Mouse (Mus musculus) spleen, adult 2 months (tissue): ENCODE data around the gene Rpl12. TPM values are rescaled to one million over a fixed set of nuclear protein-coding genes. Genes with fewer than 3 reads are reported as not detected.

Experiments
- DNase-seq, 2 experiments: peaks; one replicate each; pipeline versions ENCODE4 v3.0.0 to v3.0.0-alpha.2; 2012 to 2021; ENCODE audit warnings: low spot score in 2 of 2, low read depth in 1 of 2
- H3K27ac ChIP-seq: fragments of 200-500 bp; 2 replicates; pipeline ENCODE4 v1.5.1; 2012; ENCODE audit warnings: low read length, inconsistent platforms; ENCODE audit not compliant: insufficient read depth
- H3K27me3 ChIP-seq: fragments of 200-500 bp; 2 replicates; pipeline ENCODE4 v1.6.1; 2012; ENCODE audit warnings: mild to moderate bottlenecking, moderate library complexity, low read length, inconsistent platforms; ENCODE audit not compliant: control insufficient read depth, insufficient read depth
- H3K36me3 ChIP-seq: fragments of 200-500 bp; 2 replicates; pipeline ENCODE4 v1.6.1; 2012; ENCODE audit warnings: mild to moderate bottlenecking, low read length, inconsistent platforms; ENCODE audit not compliant: control insufficient read depth, insufficient read depth
- H3K4me1 ChIP-seq: fragments of 200-500 bp; 2 replicates; pipeline ENCODE4 v1.6.1; 2011; ENCODE audit warnings: inconsistent platforms; ENCODE audit not compliant: control insufficient read depth, insufficient read depth, insufficient read length
- H3K4me3 ChIP-seq: fragments of 200-500 bp; 2 replicates; pipeline ENCODE4 v1.5.1; 2011; ENCODE audit warnings: mild to moderate bottlenecking, inconsistent platforms; ENCODE audit not compliant: insufficient read depth, insufficient read length; ENCODE audit errors: extremely low read depth
- CTCF ChIP-seq: fragments of 200-500 bp; IDR thresholded peaks from 2 replicates; pipeline ENCODE4 v1.5.1; 2011; ENCODE audit warnings: mild to moderate bottlenecking, inconsistent platforms; ENCODE audit not compliant: insufficient read depth, insufficient read length, insufficient replicate concordance; ENCODE audit errors: extremely low read depth
- POLR2A ChIP-seq: fragments of 200-500 bp; IDR thresholded peaks from 2 replicates; pipeline ENCODE4 v1.6.1; 2011; ENCODE audit warnings: low read depth, low read length, inconsistent platforms
- WGBS: fragments of 180-500 bp; shearing (Covaris S2); methylation state at CpG from one replicate; pipeline ENCODE4 v1.1.7; 2018; 5-methylcytosine and 5-hydroxymethylcytosine counted together
- polyA plus RNA-seq: library from polyadenylated mRNA; depleted of rRNA; stranded (reverse); fragments of >200 nt; gene quantifications from 2 replicates; pipeline ENCODE4 v1.2.3, GENCODE M21; 2012

Gene Rpl12
- polyA plus RNA-seq, 1 experiment = 627 TPM

DNA sequence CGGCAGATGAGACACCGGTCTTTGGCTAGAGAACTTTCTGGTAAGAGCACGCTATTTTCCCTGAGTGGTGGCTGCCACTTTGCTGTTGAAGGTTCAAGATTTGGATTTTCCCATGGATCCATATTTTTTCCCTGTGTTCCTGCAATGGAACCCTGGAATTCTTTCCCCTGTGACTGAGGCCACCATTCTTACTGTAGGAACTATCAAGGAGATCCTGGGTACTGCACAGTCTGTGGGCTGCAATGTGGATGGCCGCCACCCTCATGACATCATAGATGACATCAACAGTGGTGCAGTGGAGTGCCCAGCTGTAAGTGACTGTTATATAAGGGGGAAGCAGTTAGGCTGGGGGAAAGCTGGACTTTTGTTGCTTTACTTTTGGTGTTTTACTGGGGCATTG, 2.2 kb downstream of the Rpl12 start:
- Histone ChIP-seq H3K27me3 (no peaks in the 10 kb centered on the region), H3K4me3 (no peak overlapping the region), H3K4me1 (peaks cover 11% of the 10 kb centered on the region; the same call in 1 of the 2 replicates), H3K27ac (no peak overlapping the region), H3K36me3 (peaks cover 16% of the 10 kb centered on the region)
- 72% methylated on average over 4 of the region's 4 CpGs for WGBS
- TF ChIP-seq CTCF (no peak), POLR2A (no peak)
- DNase-seq = no peak

DNA sequence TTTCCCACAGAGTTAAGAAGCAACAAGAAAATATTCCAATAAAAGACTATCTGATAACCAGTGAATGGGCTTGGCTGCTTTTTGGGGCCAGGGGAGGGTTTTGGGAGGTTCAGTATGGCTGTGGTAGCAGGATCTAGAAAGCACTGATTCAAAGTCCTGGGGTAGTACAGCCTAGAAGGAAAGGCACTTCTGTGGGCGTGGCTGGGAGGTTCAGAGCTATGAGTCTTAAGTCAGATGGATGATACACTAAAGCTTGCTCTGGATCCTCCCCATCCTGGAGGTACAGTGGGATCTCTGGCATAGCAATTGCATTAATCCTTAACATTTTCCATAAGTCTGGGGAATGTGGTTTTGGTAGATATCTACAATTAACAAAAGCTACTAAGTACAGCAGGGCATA, 2.6 kb downstream of the Rpl12 start:
- no peak overlapping the region for H3K27ac ChIP-seq
- peaks cover 16% of the 10 kb centered on the region for H3K36me3 ChIP-seq

DNA sequence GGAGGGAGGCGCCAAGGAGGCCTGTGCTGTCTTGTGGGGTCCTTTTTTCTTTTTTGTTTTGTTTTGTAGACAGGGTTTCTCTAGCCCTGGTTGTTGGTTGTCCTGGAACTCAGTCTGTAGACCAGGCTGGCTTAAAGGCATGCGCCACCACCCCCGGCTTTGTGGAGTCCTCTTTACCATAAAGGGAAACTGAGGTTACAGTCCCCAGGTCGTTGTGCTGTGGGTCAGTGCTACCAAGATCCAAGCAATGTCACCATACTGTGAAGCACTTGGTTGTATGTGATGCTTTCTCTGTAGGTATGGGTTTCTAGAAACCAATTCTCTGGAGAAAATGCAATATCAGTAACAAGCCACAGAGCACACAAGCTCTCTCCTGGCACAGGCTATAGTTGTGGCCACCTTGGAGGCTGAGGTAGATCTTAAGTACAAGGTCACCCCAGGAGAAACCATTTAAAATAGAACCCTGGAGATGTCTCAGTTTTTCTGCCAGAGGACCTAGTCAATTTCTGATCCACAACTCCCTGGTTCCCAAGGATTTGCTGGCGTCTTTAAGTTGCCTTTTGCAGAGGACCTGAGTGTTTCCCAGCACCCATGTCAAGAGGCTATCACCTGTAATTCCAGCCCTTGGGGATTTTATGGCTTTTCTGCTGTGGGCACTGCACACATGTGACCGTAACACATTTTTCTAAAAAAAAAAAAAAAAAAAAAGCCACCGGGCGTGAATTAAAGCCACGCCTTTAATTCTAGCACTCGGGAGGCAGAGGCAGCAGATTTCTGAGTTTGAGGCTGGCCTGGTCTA, 3.5 kb downstream of the Rpl12 start:
- Histone ChIP-seq H3K36me3 (peaks cover 16% of the 10 kb centered on the region), H3K27ac (peak overlapping the region; percentile 66), H3K27me3 (no peaks in the 10 kb centered on the region), H3K4me3 (no peak overlapping the region), H3K4me1 (peaks cover 11% of the 10 kb centered on the region; the same call in 1 of the 2 replicates)
- DNase-seq = peak in 1 of 2 experiments; percentile 21
- no peak for TF ChIP-seq POLR2A
- TF ChIP-seq CTCF = no peak
- 42% methylated on average over 10 of the region's 10 CpGs for WGBS

More for the DNA sequence above, 2.6 kb downstream of the Rpl12 start:
- Histone ChIP-seq H3K27me3 (no peaks in the 10 kb centered on the region), H3K4me3 (no peak overlapping the region), H3K4me1 (peaks cover 11% of the 10 kb centered on the region; the same call in 1 of the 2 replicates)
- no peak for DNase-seq
- no peak for TF ChIP-seq POLR2A
- TF ChIP-seq CTCF = no peak
- WGBS = 80% methylated on average over 1 of the region's 1 CpGs

DNA sequence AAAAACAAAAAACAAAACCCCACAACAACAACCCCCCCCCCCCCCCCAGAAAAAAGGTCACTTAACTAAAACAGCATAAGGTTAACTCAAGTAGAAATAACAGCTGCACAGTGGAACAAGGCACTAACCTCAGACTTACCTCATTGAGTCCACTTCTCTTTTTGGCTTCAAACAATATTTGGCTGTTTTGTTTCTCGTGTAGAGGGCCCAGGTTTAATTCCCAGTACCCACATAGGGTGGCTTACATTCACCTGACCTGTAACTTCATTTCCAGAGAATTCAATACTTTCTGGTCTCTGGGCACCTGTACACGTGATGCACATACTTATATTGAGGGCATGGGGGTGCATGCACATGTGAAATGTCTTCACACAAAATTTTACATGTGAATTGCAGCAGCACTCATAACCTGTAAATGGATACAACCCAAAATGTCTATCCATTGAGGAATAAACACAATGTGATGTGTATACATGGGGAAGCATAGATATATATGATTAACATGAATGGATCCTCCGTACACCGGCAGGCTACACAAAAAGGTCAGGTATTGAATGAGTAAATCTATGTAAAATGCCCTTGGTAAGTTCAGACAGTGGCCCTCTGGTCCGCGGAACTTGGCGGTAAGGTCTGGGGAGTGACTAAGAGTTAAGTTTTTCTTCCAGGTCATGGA, 4.3 kb downstream of the Rpl12 start:
- Histone ChIP-seq H3K4me1 (peaks cover 11% of the 10 kb centered on the region; the same call in 1 of the 2 replicates), H3K36me3 (peaks cover 16% of the 10 kb centered on the region), H3K27me3 (no peaks in the 10 kb centered on the region), H3K4me3 (no peak overlapping the region), H3K27ac (peak overlapping the region; percentile 90)
- WGBS = 33% methylated on average over 7 of the region's 7 CpGs
- TF ChIP-seq CTCF = no peak
- TF ChIP-seq POLR2A = no peak
- DNase-seq = peak in 1 of 2 experiments; percentile 64

DNA sequence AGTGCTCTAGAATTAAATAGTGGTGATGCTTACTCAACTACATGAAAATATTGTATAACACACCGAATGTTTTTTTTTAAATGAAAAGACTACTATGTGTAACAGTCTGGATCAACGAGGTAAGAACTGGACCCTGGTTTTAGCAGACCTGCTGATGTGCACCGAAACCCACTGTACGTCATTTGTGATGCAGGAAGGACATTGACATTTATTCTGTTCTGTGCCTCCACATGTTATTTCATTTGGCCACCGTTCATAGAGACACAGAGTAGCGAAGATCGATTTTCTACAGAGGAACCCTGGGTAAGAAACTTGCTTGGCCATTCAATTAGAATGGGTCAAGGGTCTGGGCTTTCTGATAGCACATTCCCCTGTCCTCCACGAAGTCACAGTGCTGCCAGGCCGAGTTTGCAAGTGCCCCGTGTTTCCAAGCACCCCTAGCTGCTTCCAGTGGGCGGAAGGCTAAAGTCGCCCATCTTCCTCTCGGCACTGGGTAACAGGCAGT, 4.9 kb downstream of the Rpl12 start:
- Histone ChIP-seq H3K27me3 (no peaks in the 10 kb centered on the region), H3K36me3 (peaks cover 16% of the 10 kb centered on the region), H3K4me3 (peak overlapping the region; percentile 66), H3K27ac (peak overlapping the region; percentile 90), H3K4me1 (peaks cover 8% of the 10 kb centered on the region; the same call in 1 of the 2 replicates)
- 13% methylated on average over 13 of the region's 13 CpGs for whole genome bisulfite sequencing
- TF ChIP-seq CTCF (no peak), POLR2A (no peak)
- DNase-seq = no peak

DNA sequence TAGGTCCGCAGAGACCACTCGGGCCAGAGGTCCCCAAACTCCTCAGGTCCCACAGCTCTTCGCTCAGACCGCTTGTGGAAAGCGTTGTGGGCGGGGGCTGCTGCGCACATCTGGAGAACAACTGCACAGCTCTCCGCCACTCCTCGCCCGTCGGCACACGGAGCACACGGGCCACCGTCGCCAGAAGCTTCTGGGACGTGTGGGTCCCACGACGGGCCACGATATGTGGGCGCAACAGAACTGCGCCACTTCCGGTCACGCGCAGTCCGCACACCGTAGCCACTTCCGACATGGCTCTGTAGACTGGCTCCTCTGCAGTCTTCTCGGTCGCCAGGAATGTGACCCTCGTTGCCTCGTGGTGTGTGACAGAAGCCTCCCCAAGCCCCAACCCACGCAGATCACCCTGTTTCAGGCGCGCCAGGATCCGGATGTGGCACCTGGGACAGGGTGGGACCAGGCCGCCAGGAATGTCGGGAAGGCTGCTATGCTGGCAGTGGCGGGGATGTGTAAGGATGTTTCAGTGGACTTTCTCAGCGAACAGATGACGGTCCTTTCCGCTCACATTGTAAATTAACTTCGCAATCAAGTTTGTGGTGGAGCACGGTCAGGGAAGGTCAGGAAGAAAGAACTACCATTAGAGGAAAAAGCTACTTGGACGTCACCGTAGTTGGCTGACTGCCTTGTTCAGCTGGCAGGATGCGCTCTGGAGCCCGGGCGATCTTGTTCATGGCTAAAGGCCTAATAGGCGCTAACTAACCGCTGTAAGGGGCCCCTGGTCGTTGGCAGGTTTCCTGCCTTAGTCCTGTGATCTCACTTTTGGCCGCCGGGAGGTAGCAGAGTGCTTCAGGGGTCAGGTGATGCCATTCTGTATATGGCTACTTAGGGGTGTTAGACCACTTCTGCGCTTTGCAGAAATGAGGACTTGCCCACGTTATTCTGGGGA, 5.6 kb downstream of the Rpl12 start:
- peak overlapping the region; percentile 90 for H3K27ac ChIP-seq
- peaks cover 8% of the 10 kb centered on the region; the same call in 1 of the 2 replicates for H3K4me1 ChIP-seq
- H3K27me3 ChIP-seq = no peaks in the 10 kb centered on the region
- peak; percentile 73; the same call in 1 of the 2 replicates for TF ChIP-seq POLR2A
- peak; percentile 63; the same call in 1 of the 2 replicates for TF ChIP-seq CTCF
- peak overlapping the region; percentile 66 for H3K4me3 ChIP-seq
- WGBS = under 1% methylated on average over 55 of the region's 55 CpGs
- peak; percentile 82 for DNase-seq
- peaks cover 16% of the 10 kb centered on the region for H3K36me3 ChIP-seq
